Mouse (Mus musculus) hindbrain, embryonic 16.5 days (tissue): ENCODE data around the gene Spata18. TPM values are rescaled to one million over a fixed set of nuclear protein-coding genes. Genes with fewer than 3 reads are reported as not detected.

ENCODE experiments used
- ATAC-seq: fragments of 200-750 bp; cut with Nextera tagmentation; 2 replicates; pipeline ENCODE4 v1.8.0; 2017; ENCODE audit warnings: moderate TSS enrichment, moderate library complexity
- H3K27ac ChIP-seq: fragments of 300-500 bp; sonication (generic); 2 replicates; pipeline ENCODE4 v1.5.1; 2014; ENCODE audit warnings: low read depth, mild to moderate bottlenecking, control low read depth, low read length, moderate library complexity
- H3K27me3 ChIP-seq: fragments of 300-500 bp; sonication (generic); replicated peaks from 2 replicates; pipeline ENCODE4 v1.6.1; 2014; ENCODE audit warnings: low read length; ENCODE audit not compliant: control insufficient read depth, insufficient read depth
- H3K36me3 ChIP-seq: fragments of 300-500 bp; sonication (generic); 2 replicates; pipeline ENCODE4 v1.6.1; 2014; ENCODE audit warnings: mild to moderate bottlenecking, low read length, moderate library complexity, mixed read lengths; ENCODE audit not compliant: control insufficient read depth, insufficient read depth
- H3K4me1 ChIP-seq: fragments of 300-500 bp; sonication (generic); 2 replicates; pipeline ENCODE4 v1.6.1; 2014; ENCODE audit warnings: low read depth, low read length; ENCODE audit not compliant: control insufficient read depth, insufficient read depth
- H3K4me2 ChIP-seq: fragments of 300-500 bp; sonication (generic); 2 replicates; pipeline ENCODE4 v1.6.1; 2014; ENCODE audit warnings: mild to moderate bottlenecking, low read length, control low read depth, moderate library complexity
- H3K4me3 ChIP-seq: fragments of 300-500 bp; sonication (generic); 2 replicates; pipeline ENCODE4 v1.5.1; 2014; ENCODE audit warnings: mild to moderate bottlenecking, low read length, control low read depth, moderate library complexity
- H3K9ac ChIP-seq: fragments of 300-500 bp; sonication (generic); 2 replicates; pipeline ENCODE4 v1.6.1; 2014; ENCODE audit warnings: low read depth, mild to moderate bottlenecking, control low read depth, low read length, moderate library complexity
- H3K9me3 ChIP-seq: fragments of 300-500 bp; sonication (generic); 2 replicates; pipeline ENCODE4 v1.6.1; 2014; ENCODE audit warnings: mild to moderate bottlenecking, low read length, moderate library complexity; ENCODE audit not compliant: control insufficient read depth
- WGBS: fragments of 180-500 bp; shearing (Covaris S2); extraction: QIAGEN DNeasy Blood & Tissue Kit; methylation state at CpG from one replicate; pipeline ENCODE4 v1.1.7; 2014; 5-methylcytosine and 5-hydroxymethylcytosine counted together
- polyA plus RNA-seq: library from polyadenylated mRNA; unstranded; fragments of >200 nt; fragmentation: Nextera tagmentation; extraction: Ambion mirVana; gene quantifications from 2 replicates; pipeline ENCODE4 v1.2.1, GENCODE M21; 2015

The Spata18 gene
- polyA plus RNA-seq, 1 experiment from 2014 or later, result 0.78 TPM

GRCm38 (mm10) chr5:73701063-73701890 lies 50.1 kb downstream of the Spata18 start:
- H3K36me3 ChIP-seq, result no peaks in the 10 kb centered on the region
- H3K4me3 ChIP-seq, result no peak overlapping the region
- WGBS, result 74% methylated on average over 17 of the region's 17 CpGs
- no peaks in the 10 kb centered on the region for H3K4me1 ChIP-seq
- H3K27me3 ChIP-seq, result no peaks in the 10 kb centered on the region
- H3K9ac ChIP-seq, result no peak overlapping the region
- no peaks in the 10 kb centered on the region for H3K9me3 ChIP-seq
- no peak for ATAC-seq
- no peak overlapping the region for H3K4me2 ChIP-seq
- H3K27ac ChIP-seq, result no peak overlapping the region

- Histone ChIP-seq H3K4me1 (no peaks in the 10 kb centered on the region), H3K9me3 (no peaks in the 10 kb centered on the region), H3K4me2 (no peak overlapping the region), H3K27ac (no peak overlapping the region), H3K27me3 (no peaks in the 10 kb centered on the region), H3K4me3 (no peak overlapping the region), H3K9ac (no peak overlapping the region), H3K36me3 (no peaks in the 10 kb centered on the region)
- ATAC-seq, result no peak
- WGBS, result 86% methylated on average over 12 of the region's 12 CpGs
Observed at GRCm38 (mm10) chr5:73701946-73702710, 50.9 kb downstream of the Spata18 start.

GRCm38 (mm10) chr5:73703096-73703495 lies 51.9 kb downstream of the Spata18 start:
- H3K4me1 ChIP-seq, result no peaks in the 10 kb centered on the region
- H3K9me3 ChIP-seq, result no peaks in the 10 kb centered on the region
- no peak for ATAC-seq
- no peaks in the 10 kb centered on the region for H3K27me3 ChIP-seq
- no peak overlapping the region for H3K9ac ChIP-seq
- no peak overlapping the region for H3K4me3 ChIP-seq
- H3K36me3 ChIP-seq, result no peaks in the 10 kb centered on the region
- 93% methylated on average over 4 of the region's 4 CpGs for WGBS
- H3K27ac ChIP-seq, result no peak overlapping the region
- H3K4me2 ChIP-seq, result no peak overlapping the region

GRCm38 (mm10) chr5:73704263-73704662 lies 53.1 kb downstream of the Spata18 start:
- H3K27ac ChIP-seq, result no peak overlapping the region
- H3K4me3 ChIP-seq, result no peak overlapping the region
- H3K4me1 ChIP-seq, result no peaks in the 10 kb centered on the region
- WGBS, result 41% methylated on average over 14 of the region's 14 CpGs
- no peaks in the 10 kb centered on the region for H3K36me3 ChIP-seq
- H3K4me2 ChIP-seq, result no peak overlapping the region
- no peak overlapping the region for H3K9ac ChIP-seq
- no peaks in the 10 kb centered on the region for H3K27me3 ChIP-seq
- no peak for ATAC-seq
- no peaks in the 10 kb centered on the region for H3K9me3 ChIP-seq

GRCm38 (mm10) chr5:73704757-73705156 lies 53.6 kb downstream of the Spata18 start:
- Histone ChIP-seq H3K27ac (no peak overlapping the region), H3K9ac (no peak overlapping the region)

GRCm38 (mm10) chr5:73705290-73705689 lies 54.1 kb downstream of the Spata18 start:
- H3K4me2 ChIP-seq, result no peak overlapping the region
- H3K4me3 ChIP-seq, result no peak overlapping the region
- H3K9ac ChIP-seq, result no peak overlapping the region
- no peaks in the 10 kb centered on the region for H3K36me3 ChIP-seq
- WGBS, result 83% methylated on average over 5 of the region's 5 CpGs
- no peaks in the 10 kb centered on the region for H3K9me3 ChIP-seq
- H3K27me3 ChIP-seq, result no peaks in the 10 kb centered on the region
- no peak for ATAC-seq
- H3K27ac ChIP-seq, result no peak overlapping the region
- H3K4me1 ChIP-seq, result no peaks in the 10 kb centered on the region

More at GRCm38 (mm10) chr5:73704757-73705156, 53.6 kb downstream of the Spata18 start:
- Histone ChIP-seq H3K4me2 (no peak overlapping the region), H3K4me3 (no peak overlapping the region), H3K27me3 (no peaks in the 10 kb centered on the region), H3K4me1 (no peaks in the 10 kb centered on the region), H3K36me3 (no peaks in the 10 kb centered on the region), H3K9me3 (no peaks in the 10 kb centered on the region)
- ATAC-seq, result no peak
- 92% methylated on average over 8 of the region's 8 CpGs for WGBS

- 71% methylated on average over 7 of the region's 7 CpGs for WGBS
- H3K36me3 ChIP-seq, result no peaks in the 10 kb centered on the region
- no peak for ATAC-seq
- H3K9me3 ChIP-seq, result no peaks in the 10 kb centered on the region
- no peak overlapping the region for H3K4me3 ChIP-seq
- no peak overlapping the region for H3K4me2 ChIP-seq
- no peaks in the 10 kb centered on the region for H3K27me3 ChIP-seq
- no peaks in the 10 kb centered on the region for H3K4me1 ChIP-seq
- H3K9ac ChIP-seq, result no peak overlapping the region
- no peak overlapping the region for H3K27ac ChIP-seq
Observed at GRCm38 (mm10) chr5:73712852-73713251, 61.7 kb downstream of the Spata18 start.

- H3K4me3 ChIP-seq, result no peak overlapping the region
- H3K9ac ChIP-seq, result no peak overlapping the region
- 45% methylated on average over 2 of the region's 2 CpGs for WGBS
- no peak overlapping the region for H3K4me2 ChIP-seq
- no peak overlapping the region for H3K27ac ChIP-seq
- H3K36me3 ChIP-seq, result no peaks in the 10 kb centered on the region
- no peaks in the 10 kb centered on the region for H3K4me1 ChIP-seq
- ATAC-seq, result no peak
- no peaks in the 10 kb centered on the region for H3K9me3 ChIP-seq
- no peaks in the 10 kb centered on the region for H3K27me3 ChIP-seq
Observed at GRCm38 (mm10) chr5:73716941-73717340, 65.8 kb downstream of the Spata18 start.

- H3K27me3 ChIP-seq, result no peaks in the 10 kb centered on the region
- H3K4me3 ChIP-seq, result no peak overlapping the region
- no peaks in the 10 kb centered on the region for H3K36me3 ChIP-seq
- ATAC-seq, result peak; percentile 42; the same call in 1 of the 2 replicates
- H3K4me2 ChIP-seq, result no peak overlapping the region
- WGBS, result 80% methylated on average over 21 of the region's 21 CpGs
- no peak overlapping the region for H3K27ac ChIP-seq
- H3K9me3 ChIP-seq, result no peaks in the 10 kb centered on the region
- H3K4me1 ChIP-seq, result no peaks in the 10 kb centered on the region
- no peak overlapping the region for H3K9ac ChIP-seq
Observed at GRCm38 (mm10) chr5:73721682-73722282, 70.6 kb downstream of the Spata18 start.
